Mouse (Mus musculus): ENCODE measurements around the gene Iqschfp. TPM values are rescaled to one million over a fixed set of nuclear protein-coding genes. Genes with fewer than 3 reads are reported as not detected.

Gene Iqschfp
- polyA plus RNA-seq, 1 experiment: not detected

GRCm38 (mm10) chr3:68453719-68454455, 561.9 kb downstream of the Iqschfp start:
- TF ChIP-seq MYOG (IDR thresholded peaks at IDR 0.05; ENCODE audit: control insufficient read depth, extremely low read depth, insufficient read length) (no peak), FOSL1 (IDR thresholded peaks at IDR 0.05; ENCODE audit: insufficient read depth, low read length, poor library complexity, severe bottlenecking) (no peak), CTCF (IDR thresholded peaks at IDR 0.05; ENCODE audit: control insufficient read depth, insufficient read depth, insufficient read length) (no peak), MYOD1 (IDR thresholded peaks at IDR 0.05; ENCODE audit: control insufficient read depth, insufficient read length, low read depth) (no peak), CEBPB (IDR thresholded peaks at IDR 0.05; ENCODE audit: low read depth) (no peak), USF1 (IDR thresholded peaks at IDR 0.05; ENCODE audit: low read depth) (no peak), MAX (IDR thresholded peaks at IDR 0.05) (no peak)
- Histone ChIP-seq H3K36me3 (ENCODE audit: control insufficient read depth, insufficient read depth) (no peaks in the 10 kb centered on the region), H3K79me3 (ENCODE audit: low read depth) (no peaks in the 10 kb centered on the region), H3K79me2 (ENCODE audit: control insufficient read depth, insufficient read depth) (no peaks in the 10 kb centered on the region), H3K4me3 (ENCODE audit: insufficient read depth, poor library complexity, severe bottlenecking) (no peak overlapping the region), H3K27me3 (ENCODE audit: control insufficient read depth, insufficient read depth, insufficient read length) (no peaks in the 10 kb centered on the region), H3ac (ENCODE audit: control insufficient read depth, insufficient read length, low read depth) (no peak overlapping the region)

GRCm38 (mm10) chr3:68466643-68467042, 574.6 kb downstream of the Iqschfp start:
- Histone ChIP-seq H3K79me3 (ENCODE audit: low read depth) (no peaks in the 10 kb centered on the region), H3K79me2 (ENCODE audit: control insufficient read depth, insufficient read depth) (no peaks in the 10 kb centered on the region), H3K27me3 (ENCODE audit: control insufficient read depth, insufficient read depth, insufficient read length) (no peaks in the 10 kb centered on the region), H3ac (ENCODE audit: control insufficient read depth, insufficient read length, low read depth) (no peak overlapping the region), H3K4me3 (ENCODE audit: insufficient read depth, poor library complexity, severe bottlenecking) (no peak overlapping the region), H3K36me3 (ENCODE audit: control insufficient read depth, insufficient read depth) (no peaks in the 10 kb centered on the region)
- TF ChIP-seq MYOG (IDR thresholded peaks at IDR 0.05; ENCODE audit: control insufficient read depth, extremely low read depth, insufficient read length) (no peak), CTCF (IDR thresholded peaks at IDR 0.05; ENCODE audit: control insufficient read depth, insufficient read depth, insufficient read length) (no peak), FOSL1 (IDR thresholded peaks at IDR 0.05; ENCODE audit: insufficient read depth, low read length, poor library complexity, severe bottlenecking) (no peak), CEBPB (IDR thresholded peaks at IDR 0.05; ENCODE audit: low read depth) (no peak), MAX (IDR thresholded peaks at IDR 0.05) (no peak), MYOD1 (IDR thresholded peaks at IDR 0.05; ENCODE audit: control insufficient read depth, insufficient read length, low read depth) (no peak)

GRCm38 (mm10) chr3:68467941-68468687, 576.1 kb downstream of the Iqschfp start:
- Histone ChIP-seq H3K27me3 (ENCODE audit: control insufficient read depth, insufficient read depth, insufficient read length) (no peaks in the 10 kb centered on the region), H3K36me3 (ENCODE audit: control insufficient read depth, insufficient read depth) (no peaks in the 10 kb centered on the region), H3K79me2 (ENCODE audit: control insufficient read depth, insufficient read depth) (no peaks in the 10 kb centered on the region), H3K4me3 (ENCODE audit: insufficient read depth, poor library complexity, severe bottlenecking) (no peak overlapping the region), H3K79me3 (ENCODE audit: low read depth) (no peaks in the 10 kb centered on the region), H3ac (ENCODE audit: control insufficient read depth, insufficient read length, low read depth) (no peak overlapping the region)
- TF ChIP-seq MYOG (IDR thresholded peaks at IDR 0.05; ENCODE audit: control insufficient read depth, extremely low read depth, insufficient read length) (no peak), MYOD1 (IDR thresholded peaks at IDR 0.05; ENCODE audit: control insufficient read depth, insufficient read length, low read depth) (no peak), FOSL1 (IDR thresholded peaks at IDR 0.05; ENCODE audit: insufficient read depth, low read length, poor library complexity, severe bottlenecking) (no peak), MAX (IDR thresholded peaks at IDR 0.05) (no peak), CEBPB (IDR thresholded peaks at IDR 0.05; ENCODE audit: low read depth) (no peak)

- H3K4me3 ChIP-seq (ENCODE audit: insufficient read depth, poor library complexity, severe bottlenecking): no peak overlapping the region
- no peaks in the 10 kb centered on the region for H3K36me3 ChIP-seq (ENCODE audit: control insufficient read depth, insufficient read depth)
- no peak overlapping the region for H3ac ChIP-seq (ENCODE audit: control insufficient read depth, insufficient read length, low read depth)
- no peaks in the 10 kb centered on the region for H3K79me3 ChIP-seq (ENCODE audit: low read depth)
- no peaks in the 10 kb centered on the region for H3K79me2 ChIP-seq (ENCODE audit: control insufficient read depth, insufficient read depth)
- no peak for TF ChIP-seq USF1 (IDR thresholded peaks at IDR 0.05; ENCODE audit: low read depth)
- TF ChIP-seq MYOG (IDR thresholded peaks at IDR 0.05; ENCODE audit: control insufficient read depth, extremely low read depth, insufficient read length): no peak
- TF ChIP-seq FOSL1 (IDR thresholded peaks at IDR 0.05; ENCODE audit: insufficient read depth, low read length, poor library complexity, severe bottlenecking): no peak
- TF ChIP-seq CEBPB (IDR thresholded peaks at IDR 0.05; ENCODE audit: low read depth): no peak
- TF ChIP-seq CTCF (IDR thresholded peaks at IDR 0.05; ENCODE audit: control insufficient read depth, insufficient read depth, insufficient read length): no peak
- TF ChIP-seq MAX (IDR thresholded peaks at IDR 0.05): no peak
- no peak for TF ChIP-seq MYOD1 (IDR thresholded peaks at IDR 0.05; ENCODE audit: control insufficient read depth, insufficient read length, low read depth)
- H3K27me3 ChIP-seq (ENCODE audit: control insufficient read depth, insufficient read depth, insufficient read length): no peaks in the 10 kb centered on the region
These were observed 577.6 kb downstream of the Iqschfp start for GRCm38 (mm10) chr3:68469643-68470042.

GRCm38 (mm10) chr3:68470061-68470460, 578.0 kb downstream of the Iqschfp start:
- Histone ChIP-seq H3K36me3 (ENCODE audit: control insufficient read depth, insufficient read depth) (no peaks in the 10 kb centered on the region), H3K79me2 (ENCODE audit: control insufficient read depth, insufficient read depth) (no peaks in the 10 kb centered on the region), H3K27me3 (ENCODE audit: control insufficient read depth, insufficient read depth, insufficient read length) (no peaks in the 10 kb centered on the region), H3K79me3 (ENCODE audit: low read depth) (no peaks in the 10 kb centered on the region), H3K4me3 (ENCODE audit: insufficient read depth, poor library complexity, severe bottlenecking) (no peak overlapping the region), H3ac (ENCODE audit: control insufficient read depth, insufficient read length, low read depth) (no peak overlapping the region)
- TF ChIP-seq USF1 (IDR thresholded peaks at IDR 0.05; ENCODE audit: low read depth): no peak
- no peak for TF ChIP-seq CEBPB (IDR thresholded peaks at IDR 0.05; ENCODE audit: low read depth)
- TF ChIP-seq MYOG (IDR thresholded peaks at IDR 0.05; ENCODE audit: control insufficient read depth, extremely low read depth, insufficient read length): no peak
- no peak for TF ChIP-seq FOSL1 (IDR thresholded peaks at IDR 0.05; ENCODE audit: insufficient read depth, low read length, poor library complexity, severe bottlenecking)
- TF ChIP-seq MYOD1 (IDR thresholded peaks at IDR 0.05; ENCODE audit: control insufficient read depth, insufficient read length, low read depth): no peak
- TF ChIP-seq CTCF (IDR thresholded peaks at IDR 0.05; ENCODE audit: control insufficient read depth, insufficient read depth, insufficient read length): no peak
- TF ChIP-seq MAX (IDR thresholded peaks at IDR 0.05): no peak

All from C2C12 (cell line).